Mouse (Mus musculus) hindbrain, embryonic 13.5 days (tissue): ENCODE data around the gene Ier3. TPM values are rescaled to one million over a fixed set of nuclear protein-coding genes. Genes with fewer than 3 reads are reported as not detected.
"Not testable (repeated sequence)": the region's sequence is repeated elsewhere in the genome, so short reads cannot be mapped to it uniquely, and the experiment has no call there.

ENCODE experiments used
- ATAC-seq: fragments of 200-750 bp; cut with Nextera tagmentation; 2 replicates; pipeline ENCODE4 v1.8.0; 2017; ENCODE audit warnings: moderate TSS enrichment; ENCODE audit not compliant: low FRiP score
- H3K27ac ChIP-seq: fragments of 300-500 bp; sonication (generic); 2 replicates; pipeline ENCODE4 v1.5.1; 2015; ENCODE audit warnings: inconsistent platforms, mild to moderate bottlenecking, moderate library complexity
- H3K27me3 ChIP-seq: fragments of 300-500 bp; sonication (generic); 2 replicates; pipeline ENCODE4 v1.6.1; 2015; ENCODE audit warnings: mild to moderate bottlenecking, inconsistent platforms
- H3K36me3 ChIP-seq: fragments of 300-500 bp; sonication (generic); 2 replicates; pipeline ENCODE4 v1.6.1; 2015; ENCODE audit warnings: mild to moderate bottlenecking, inconsistent platforms
- H3K4me1 ChIP-seq: fragments of 300-500 bp; sonication (generic); replicated peaks from 2 replicates; pipeline ENCODE4 v1.6.1; 2015; ENCODE audit warnings: inconsistent platforms
- H3K4me2 ChIP-seq: fragments of 300-500 bp; sonication (generic); 2 replicates; pipeline ENCODE4 v1.6.1; 2015; ENCODE audit warnings: inconsistent platforms, mild to moderate bottlenecking, moderate library complexity
- H3K4me3 ChIP-seq: fragments of 300-500 bp; sonication (generic); 2 replicates; pipeline ENCODE4 v1.5.1; 2015; ENCODE audit warnings: mild to moderate bottlenecking, inconsistent platforms
- H3K9ac ChIP-seq: fragments of 300-500 bp; sonication (generic); 2 replicates; pipeline ENCODE4 v1.6.1; 2015; ENCODE audit warnings: mild to moderate bottlenecking, inconsistent platforms
- H3K9me3 ChIP-seq: fragments of 300-500 bp; sonication (generic); 2 replicates; pipeline ENCODE4 v1.6.1; 2016; ENCODE audit warnings: inconsistent platforms
- WGBS: fragments of 180-500 bp; shearing (Covaris S2); methylation state at CpG from one replicate; pipeline ENCODE4 v1.1.7; 2015; 5-methylcytosine and 5-hydroxymethylcytosine counted together
- polyA plus RNA-seq: library from polyadenylated mRNA; unstranded; fragments of >200 nt; fragmentation: Nextera tagmentation; extraction: Ambion mirVana; gene quantifications from 2 replicates; pipeline ENCODE4 v1.2.1, GENCODE M21; 2015

The Ier3 gene
- polyA plus RNA-seq, 1 experiment from 2014 or later = 8.2 TPM

DNA sequence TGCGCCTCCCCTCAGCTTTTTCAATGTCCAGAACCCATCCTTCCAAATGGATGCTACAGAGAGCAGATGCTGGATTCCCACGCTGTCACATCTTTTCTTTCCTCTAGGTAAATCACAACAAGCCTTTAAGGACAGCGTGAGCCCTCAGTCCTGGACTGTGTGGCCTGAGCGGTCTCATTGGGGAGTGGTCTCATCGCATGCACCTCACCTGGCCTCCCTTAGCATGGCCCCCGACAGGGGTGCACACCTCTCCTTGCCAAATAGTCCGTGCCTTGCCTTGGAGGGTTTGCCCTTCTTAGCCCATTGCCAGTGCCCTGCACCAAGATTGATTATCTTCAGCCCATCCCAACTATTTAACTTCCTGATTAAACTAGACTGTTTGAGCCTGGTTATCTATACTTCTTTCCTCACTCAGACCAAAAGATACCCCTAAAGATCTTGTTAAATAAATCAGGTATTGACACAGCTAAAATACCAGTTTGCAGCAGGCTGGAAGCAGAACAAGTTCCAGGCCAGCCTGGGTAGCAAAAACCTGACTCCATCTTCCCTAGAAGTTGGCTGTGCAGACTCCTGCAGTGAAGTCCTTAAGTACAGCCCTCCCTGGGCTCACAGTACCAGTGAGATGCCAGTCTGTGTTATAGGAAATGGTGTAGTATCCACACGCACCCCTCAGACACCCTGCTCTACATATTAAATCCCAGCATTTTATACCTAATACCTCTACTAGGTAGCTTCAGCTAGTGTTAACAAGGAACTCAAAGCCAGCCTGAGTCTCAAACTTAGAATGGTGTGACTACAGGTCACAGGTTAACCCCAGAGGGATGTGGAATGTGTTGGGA lies 11.1 kb downstream of the Ier3 start:
- H3K27me3 ChIP-seq = no peaks in the 10 kb centered on the region
- H3K36me3 ChIP-seq = peaks cover 68% of the 10 kb centered on the region
- H3K4me2 ChIP-seq = peak overlapping the region; percentile 4; the same call in 1 of the 2 replicates
- H3K4me3 ChIP-seq = no peak overlapping the region
- WGBS = 65% methylated on average over 8 of the region's 8 CpGs
- H3K9me3 ChIP-seq = no peaks in the 10 kb centered on the region
- peak overlapping the region; percentile 39; the same call in 1 of the 2 replicates for H3K9ac ChIP-seq
- ATAC-seq = no peak
- peaks cover 52% of the 10 kb centered on the region for H3K4me1 ChIP-seq
- peak overlapping the region; percentile 32 for H3K27ac ChIP-seq

DNA sequence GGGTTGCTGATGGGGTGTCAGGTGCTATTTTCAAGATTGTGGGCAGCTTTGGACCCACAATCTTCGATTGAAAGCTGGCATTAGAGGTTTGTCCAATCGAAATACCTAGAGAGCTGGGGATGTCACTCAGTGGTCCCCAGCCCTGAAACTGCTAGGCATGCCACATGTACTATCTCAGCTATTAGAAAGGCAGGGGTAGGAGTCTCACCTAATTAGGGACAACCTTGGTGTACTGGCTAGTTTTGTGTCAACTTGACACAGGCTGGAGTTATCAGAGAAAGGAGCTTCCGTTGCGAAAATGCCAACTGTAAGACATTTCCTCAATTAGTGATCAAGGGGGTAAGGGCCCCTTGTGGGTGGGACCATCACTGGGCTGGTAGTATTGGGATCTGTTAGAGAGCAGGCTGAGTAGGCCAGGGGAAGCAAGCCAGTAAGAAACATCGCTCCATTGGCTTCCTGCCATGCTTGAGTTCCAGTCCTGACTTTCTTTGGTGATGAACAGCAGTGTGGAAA lies 11.8 kb downstream of the Ier3 start:
- ATAC-seq = no peak
- peak overlapping the region; percentile 39 for H3K9ac ChIP-seq
- peaks cover 62% of the 10 kb centered on the region for H3K36me3 ChIP-seq
- no peaks in the 10 kb centered on the region for H3K27me3 ChIP-seq
- H3K9me3 ChIP-seq = no peaks in the 10 kb centered on the region
- 0 out of 2 replicates have a peak overlapping the region, but pooled peaks have one; percentile 30 for H3K27ac ChIP-seq
- 0 out of 2 replicates have a peak overlapping the region, but pooled peaks have one; percentile 96 for H3K4me3 ChIP-seq
- H3K4me1 ChIP-seq = peaks cover 52% of the 10 kb centered on the region
- 26% methylated on average over 5 of the region's 5 CpGs for WGBS
- peak overlapping the region; percentile 92 for H3K4me2 ChIP-seq

DNA sequence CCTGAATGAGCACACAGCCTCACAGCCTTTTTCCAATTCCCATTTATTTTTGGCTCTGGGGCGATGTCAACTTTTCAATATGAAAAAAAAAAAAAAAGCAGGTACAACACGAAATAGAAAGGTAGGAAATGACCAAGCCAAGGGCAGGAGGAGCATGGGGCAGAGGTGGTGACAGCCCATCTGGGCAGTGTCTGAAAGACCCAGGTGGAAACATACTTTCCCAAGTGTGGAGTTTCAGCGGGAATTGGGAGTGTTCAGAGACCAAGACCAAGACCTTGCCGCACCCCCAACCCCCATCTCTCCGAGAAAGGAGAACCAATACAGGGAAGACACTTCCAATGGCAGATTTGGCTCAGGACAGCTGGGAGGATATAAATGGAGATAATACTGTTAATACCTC lies 12.4 kb downstream of the Ier3 start:
- Histone ChIP-seq H3K27me3 (no peaks in the 10 kb centered on the region), H3K4me1 (peaks cover 56% of the 10 kb centered on the region), H3K36me3 (peaks cover 62% of the 10 kb centered on the region), H3K4me2 (peak overlapping the region; percentile 92), H3K9me3 (no peaks in the 10 kb centered on the region), H3K9ac (peak overlapping the region; percentile 53), H3K27ac (no peak overlapping the region), H3K4me3 (peak overlapping the region; percentile 96)
- no peak for ATAC-seq
- WGBS = 63% methylated on average over 5 of the region's 5 CpGs

DNA sequence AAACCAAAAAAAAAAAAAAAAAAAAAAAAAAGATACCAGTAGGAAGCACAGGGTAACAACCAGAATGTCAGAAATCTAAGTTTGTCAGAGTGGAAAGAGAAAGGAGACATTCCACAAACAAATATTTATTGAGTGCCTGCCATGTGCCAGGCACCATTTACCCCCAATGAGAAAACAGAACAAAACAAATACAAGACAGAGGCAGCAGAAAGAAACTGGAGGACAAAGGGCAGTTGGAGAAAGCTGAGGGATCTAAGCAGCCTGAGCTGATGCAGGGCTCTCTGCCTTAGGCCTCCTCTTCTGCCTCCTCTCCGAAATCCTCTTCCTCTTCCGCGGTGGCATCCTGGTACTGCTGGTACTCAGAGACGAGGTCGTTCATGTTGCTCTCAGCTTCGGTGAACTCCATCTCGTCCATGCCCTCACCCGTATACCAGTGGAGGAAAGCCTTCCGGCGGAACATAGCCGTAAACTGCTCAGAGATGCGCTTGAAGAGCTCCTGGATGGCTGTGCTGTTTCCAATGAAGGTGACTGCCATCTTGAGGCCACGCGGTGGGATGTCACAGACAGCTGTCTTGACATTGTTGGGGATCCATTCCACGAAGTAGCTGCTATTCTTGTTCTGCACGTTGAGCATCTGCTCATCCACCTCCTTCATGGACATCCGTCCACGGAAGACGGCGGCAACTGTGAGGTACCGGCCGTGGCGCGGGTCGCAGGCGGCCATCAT lies 13.4 kb downstream of the Ier3 start:
- H3K4me3 ChIP-seq = peak overlapping the region; percentile 96
- peak overlapping the region; percentile 100 for H3K9ac ChIP-seq
- H3K4me2 ChIP-seq = peak overlapping the region; percentile 92
- peak overlapping the region; percentile 30; the same call in 1 of the 2 replicates for H3K27ac ChIP-seq
- H3K36me3 ChIP-seq = peaks cover 62% of the 10 kb centered on the region
- no peaks in the 10 kb centered on the region for H3K27me3 ChIP-seq
- no peak for ATAC-seq
- H3K9me3 ChIP-seq = no peaks in the 10 kb centered on the region
- H3K4me1 ChIP-seq = peaks cover 61% of the 10 kb centered on the region
- WGBS = 79% methylated on average over 26 of the region's 26 CpGs

GRCm38 (mm10) chr17:35835424-35836140 lies 14.1 kb downstream of the Ier3 start:
- H3K27me3 ChIP-seq = no peaks in the 10 kb centered on the region
- no peak for ATAC-seq
- peaks cover 60% of the 10 kb centered on the region for H3K36me3 ChIP-seq
- peak overlapping the region; percentile 96 for H3K4me3 ChIP-seq
- H3K9me3 ChIP-seq = no peaks in the 10 kb centered on the region
- H3K4me1 ChIP-seq = peaks cover 58% of the 10 kb centered on the region
- peak overlapping the region; percentile 100 for H3K9ac ChIP-seq
- peak overlapping the region; percentile 99; the same call in 1 of the 2 replicates for H3K27ac ChIP-seq
- H3K4me2 ChIP-seq = peak overlapping the region; percentile 92
- 81% methylated on average over 26 of the region's 26 CpGs for WGBS

DNA sequence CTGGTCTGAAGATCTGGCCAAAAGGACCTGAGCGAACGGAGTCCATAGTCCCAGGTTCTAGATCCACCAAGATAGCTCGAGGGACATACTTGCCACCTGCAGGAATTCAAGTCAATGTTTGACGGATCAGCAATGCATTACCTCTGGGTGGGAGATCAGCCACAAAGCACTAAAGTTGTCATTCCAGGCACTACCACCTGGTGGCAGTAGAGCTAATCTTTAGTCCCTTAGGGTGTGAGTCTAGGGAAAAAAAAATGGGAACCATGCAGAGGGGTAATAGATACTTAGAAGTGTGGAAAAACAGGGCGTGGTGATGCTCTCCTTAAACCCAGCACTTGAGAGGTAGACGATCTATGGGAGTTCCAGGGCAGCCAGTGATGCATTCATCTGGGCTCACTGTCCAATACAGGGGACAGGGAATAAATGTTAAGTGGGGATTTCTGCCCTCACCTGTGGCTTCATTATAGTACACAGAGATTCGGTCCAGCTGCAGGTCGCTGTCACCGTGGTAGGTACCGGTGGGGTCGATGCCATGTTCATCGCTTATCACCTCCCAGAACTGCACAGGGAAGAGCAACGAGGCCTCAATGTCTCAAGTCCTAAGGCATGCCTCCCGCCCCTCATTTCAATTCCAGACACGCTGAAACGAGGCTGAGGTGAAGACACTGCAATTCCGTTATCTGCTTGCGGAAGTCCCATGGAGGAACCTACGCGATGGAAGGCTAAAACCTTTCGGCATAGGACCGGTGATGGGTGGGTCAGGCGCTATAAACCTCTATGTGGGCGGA lies 14.9 kb downstream of the Ier3 start:
- 7% methylated on average over 24 of the region's 24 CpGs for WGBS
- Histone ChIP-seq H3K36me3 (peaks cover 52% of the 10 kb centered on the region), H3K4me3 (peak overlapping the region; percentile 96), H3K27ac (peak overlapping the region; percentile 99), H3K4me2 (peak overlapping the region; percentile 92), H3K4me1 (peaks cover 56% of the 10 kb centered on the region), H3K9me3 (no peaks in the 10 kb centered on the region), H3K27me3 (no peaks in the 10 kb centered on the region), H3K9ac (peak overlapping the region; percentile 100)
- 0 out of 2 replicates have a peak, but pooled peaks have one; percentile 0 for ATAC-seq

DNA sequence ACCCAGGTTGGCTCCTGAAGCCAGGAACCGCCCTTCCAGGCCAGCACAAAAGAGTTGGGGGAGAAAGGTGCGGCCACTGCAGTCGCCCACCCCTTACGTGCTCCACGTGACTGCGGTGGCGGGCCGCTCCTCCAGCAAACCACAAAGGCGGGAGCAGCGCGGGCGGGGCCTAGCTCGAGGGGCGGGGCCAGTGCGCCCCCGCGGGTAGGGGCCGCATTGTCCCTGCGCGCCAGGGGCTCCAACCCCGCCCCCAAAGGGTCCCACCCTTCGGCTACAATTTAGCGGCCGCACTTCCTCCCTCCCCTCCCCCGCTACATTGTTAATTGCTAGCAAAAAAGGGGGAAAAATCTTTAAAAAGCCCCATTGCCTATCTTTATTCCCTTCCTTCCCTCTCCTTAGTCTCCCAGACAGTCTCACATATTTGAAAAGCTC lies 15.5 kb downstream of the Ier3 start:
- peak overlapping the region; percentile 99 for H3K27ac ChIP-seq
- 1% methylated on average over 21 of the region's 25 CpGs for WGBS
- H3K9me3 ChIP-seq = no peaks in the 10 kb centered on the region
- H3K4me3 ChIP-seq = peak overlapping the region; percentile 96
- peak overlapping the region; percentile 100 for H3K9ac ChIP-seq
- peak; percentile 25 for ATAC-seq
- H3K4me2 ChIP-seq = peak overlapping the region; percentile 92
- H3K27me3 ChIP-seq = no peaks in the 10 kb centered on the region
- H3K36me3 ChIP-seq = peaks cover 47% of the 10 kb centered on the region
- H3K4me1 ChIP-seq = peaks cover 60% of the 10 kb centered on the region

DNA sequence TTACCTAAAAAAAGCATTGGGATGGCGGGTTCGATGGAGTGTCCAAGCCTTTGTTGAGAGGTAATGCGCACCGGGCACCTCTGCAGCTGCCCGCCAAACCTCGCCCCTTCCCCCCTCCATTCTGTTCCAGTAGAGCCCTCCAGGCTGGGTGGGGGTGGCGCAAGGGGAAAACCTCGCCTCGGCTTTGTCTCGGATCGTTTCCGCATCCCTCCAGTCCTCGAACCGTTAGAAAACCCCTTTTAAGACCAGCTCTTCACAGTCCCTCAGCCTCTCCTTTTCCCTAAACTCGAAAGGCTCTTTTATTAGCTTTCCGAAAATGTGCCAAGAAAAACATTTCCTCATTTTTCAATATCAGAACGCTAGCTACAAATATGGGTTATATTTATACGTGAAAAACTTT lies 16.0 kb downstream of the Ier3 start:
- H3K9me3 ChIP-seq = no peaks in the 10 kb centered on the region
- WGBS = under 1% methylated on average over 18 of the region's 18 CpGs
- peak overlapping the region; percentile 92 for H3K4me2 ChIP-seq
- H3K4me3 ChIP-seq = peak overlapping the region; percentile 96
- H3K36me3 ChIP-seq = peaks cover 42% of the 10 kb centered on the region
- peak overlapping the region; percentile 99 for H3K27ac ChIP-seq
- H3K4me1 ChIP-seq = peaks cover 65% of the 10 kb centered on the region
- H3K27me3 ChIP-seq = no peaks in the 10 kb centered on the region
- no peak for ATAC-seq
- H3K9ac ChIP-seq = peak overlapping the region; percentile 100

- peak; percentile 75 for ATAC-seq
- 1% methylated on average over 29 of the region's 29 CpGs for WGBS
Observed at GRCm38 (mm10) chr17:35838122-35838544, 16.6 kb downstream of the Ier3 start, which contains the start of gene Tubb5. TSS of gene Tubb5 (minus strand) at chr17:35838306.

DNA sequence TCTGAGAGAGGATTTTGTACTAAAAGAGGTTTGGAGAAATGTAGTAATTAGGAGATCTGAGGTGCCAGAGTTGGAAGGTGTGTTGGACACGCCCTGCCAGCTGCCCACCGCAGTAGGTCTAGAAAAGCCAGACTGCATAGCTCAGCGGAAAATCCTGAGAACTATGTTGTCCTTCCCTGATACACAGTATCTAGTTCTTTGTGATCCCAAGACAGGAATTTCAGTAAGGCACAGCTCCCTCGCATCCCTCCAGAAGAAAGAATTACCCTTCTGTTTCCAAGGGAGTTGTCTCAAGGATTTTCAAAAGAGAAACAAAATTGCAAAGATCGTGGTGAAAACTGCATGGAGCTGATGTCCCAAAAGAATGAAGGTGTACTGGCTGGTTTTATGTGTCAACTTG lies 17.1 kb downstream of the Ier3 start:
- H3K27ac ChIP-seq = peak overlapping the region; percentile 99
- peak overlapping the region; percentile 96 for H3K4me3 ChIP-seq
- 0 out of 2 replicates have a peak, but pooled peaks have one; percentile 30 for ATAC-seq
- WGBS = 3% methylated on average over 5 of the region's 5 CpGs
- peak overlapping the region; percentile 100 for H3K9ac ChIP-seq
- peaks cover 31% of the 10 kb centered on the region for H3K36me3 ChIP-seq
- H3K27me3 ChIP-seq = no peaks in the 10 kb centered on the region
- peak overlapping the region; percentile 67 for H3K4me2 ChIP-seq
- no peaks in the 10 kb centered on the region for H3K9me3 ChIP-seq
- peaks cover 61% of the 10 kb centered on the region for H3K4me1 ChIP-seq

More at GRCm38 (mm10) chr17:35838122-35838544, 16.6 kb downstream of the Ier3 start, which contains the start of gene Tubb5:
- H3K9me3 ChIP-seq = no peaks in the 10 kb centered on the region
- peak within 1 kb of the TSS; percentile 92 for H3K4me2 ChIP-seq
- peak within 1 kb of the TSS; percentile 100 for H3K9ac ChIP-seq
- peak within 1 kb of the TSS; percentile 96 for H3K4me3 ChIP-seq
- peak within 1 kb of the TSS; percentile 99 for H3K27ac ChIP-seq
- peaks cover 65% of the 10 kb centered on the region for H3K4me1 ChIP-seq
- H3K36me3 ChIP-seq = peaks cover 36% of the 10 kb centered on the region
- no peaks in the 10 kb centered on the region for H3K27me3 ChIP-seq

DNA sequence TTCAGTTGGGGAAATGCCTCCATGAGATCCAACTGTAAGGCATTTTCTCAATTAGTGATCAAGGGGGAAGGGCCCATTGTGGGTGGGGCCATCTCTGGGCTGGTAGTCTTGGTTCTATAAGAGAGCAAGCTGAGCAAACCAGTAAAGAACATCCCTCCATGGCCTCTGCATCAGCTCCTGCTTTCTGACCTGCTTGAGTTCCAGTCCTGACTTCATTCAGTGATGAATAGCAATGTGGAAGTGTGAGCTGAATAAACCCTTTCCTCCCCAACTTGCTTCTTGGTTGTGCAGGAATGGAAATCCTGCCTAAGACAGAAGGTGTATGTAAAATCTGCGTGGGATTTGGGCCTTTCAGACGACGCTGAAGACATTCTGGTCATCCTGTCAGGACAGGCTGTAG lies 17.5 kb downstream of the Ier3 start:
- peak overlapping the region; percentile 67 for H3K4me2 ChIP-seq
- H3K9ac ChIP-seq = peak overlapping the region; percentile 100
- not testable (repeated sequence) for H3K9me3 ChIP-seq, ATAC-seq, H3K27me3 ChIP-seq
- H3K36me3 ChIP-seq = peaks cover 27% of the 10 kb centered on the region
- 62% methylated on average over 3 of the region's 3 CpGs for WGBS
- H3K4me1 ChIP-seq = peaks cover 57% of the 10 kb centered on the region
- peak overlapping the region; percentile 96 for H3K4me3 ChIP-seq
- peak overlapping the region; percentile 99 for H3K27ac ChIP-seq
